Mouse (Mus musculus) liver, adult 2 months (tissue): ENCODE data around the gene Il1r1. TPM values are rescaled to one million over a fixed set of nuclear protein-coding genes. Genes with fewer than 3 reads are reported as not detected.

Experiments
- DNase-seq: peaks from one replicate; pipeline ENCODE4 v3.0.0-alpha.2; 2011; ENCODE audit warnings: low read depth, low spot score; ENCODE audit errors: extremely low read depth
- H3K27ac ChIP-seq: fragments of 200-500 bp; replicated peaks from 2 replicates; pipeline ENCODE4 v1.5.1; 2012; ENCODE audit warnings: low read depth, mild to moderate bottlenecking, control low read depth, inconsistent platforms, low read length; ENCODE audit not compliant: insufficient read depth
- H3K27me3 ChIP-seq: fragments of 200-500 bp; 2 replicates; pipeline ENCODE4 v1.6.1; 2012; ENCODE audit warnings: mild to moderate bottlenecking, moderate library complexity, low read length, inconsistent platforms; ENCODE audit not compliant: control insufficient read depth, insufficient read depth
- H3K36me3 ChIP-seq: fragments of 200-500 bp; 2 replicates; pipeline ENCODE4 v1.6.1; 2012; ENCODE audit warnings: low read length, inconsistent platforms; ENCODE audit not compliant: control insufficient read depth, insufficient read depth
- H3K4me1 ChIP-seq: fragments of 200-500 bp; 2 replicates; pipeline ENCODE4 v1.6.1; 2011; ENCODE audit warnings: low read length; ENCODE audit not compliant: control insufficient read depth, insufficient read depth
- H3K4me3 ChIP-seq: fragments of 200-500 bp; 2 replicates; pipeline ENCODE4 v1.5.1; 2011; ENCODE audit warnings: low read depth, mild to moderate bottlenecking, control low read depth, low read length, moderate library complexity; ENCODE audit not compliant: insufficient read depth
- H3K79me2 ChIP-seq: fragments of 200-500 bp; 2 replicates; pipeline ENCODE4 v1.6.1; 2012; ENCODE audit warnings: inconsistent platforms, mild to moderate bottlenecking, low read length, moderate library complexity; ENCODE audit not compliant: control insufficient read depth, insufficient read depth
- H3K9ac ChIP-seq: fragments of 200-500 bp; 2 replicates; pipeline ENCODE4 v1.6.1; 2012; ENCODE audit warnings: low read depth, mild to moderate bottlenecking, control low read depth, inconsistent platforms, low read length
- CTCF ChIP-seq: fragments of 200-500 bp; IDR thresholded peaks from 2 replicates; pipeline ENCODE4 v1.5.1; 2011; ENCODE audit warnings: low read depth, low read length, control low read depth
- POLR2A ChIP-seq: fragments of 200-500 bp; IDR thresholded peaks from 2 replicates; pipeline ENCODE4 v1.6.1; 2011; ENCODE audit warnings: low read length, control low read depth; ENCODE audit not compliant: insufficient read depth; ENCODE audit errors: extremely low read depth
- WGBS: fragments of 180-500 bp; shearing (Covaris S2); methylation state at CpG from one replicate; pipeline ENCODE4 v1.1.7; 2018; 5-methylcytosine and 5-hydroxymethylcytosine counted together
- polyA plus RNA-seq: library from polyadenylated mRNA; depleted of rRNA; stranded (reverse); fragments of >200 nt; gene quantifications from 2 replicates; pipeline ENCODE4 v1.2.3, GENCODE M21; 2012
- total RNA-seq: library from RNA; depleted of rRNA; stranded (reverse); fragments of >200 nt; gene quantifications from 2 replicates; pipeline ENCODE4 v1.2.3, GENCODE M21; 2014

The Il1r1 gene
- total and polyA plus RNA-seq, 2 experiments, result 5.5 to 16.0 TPM

DNA sequence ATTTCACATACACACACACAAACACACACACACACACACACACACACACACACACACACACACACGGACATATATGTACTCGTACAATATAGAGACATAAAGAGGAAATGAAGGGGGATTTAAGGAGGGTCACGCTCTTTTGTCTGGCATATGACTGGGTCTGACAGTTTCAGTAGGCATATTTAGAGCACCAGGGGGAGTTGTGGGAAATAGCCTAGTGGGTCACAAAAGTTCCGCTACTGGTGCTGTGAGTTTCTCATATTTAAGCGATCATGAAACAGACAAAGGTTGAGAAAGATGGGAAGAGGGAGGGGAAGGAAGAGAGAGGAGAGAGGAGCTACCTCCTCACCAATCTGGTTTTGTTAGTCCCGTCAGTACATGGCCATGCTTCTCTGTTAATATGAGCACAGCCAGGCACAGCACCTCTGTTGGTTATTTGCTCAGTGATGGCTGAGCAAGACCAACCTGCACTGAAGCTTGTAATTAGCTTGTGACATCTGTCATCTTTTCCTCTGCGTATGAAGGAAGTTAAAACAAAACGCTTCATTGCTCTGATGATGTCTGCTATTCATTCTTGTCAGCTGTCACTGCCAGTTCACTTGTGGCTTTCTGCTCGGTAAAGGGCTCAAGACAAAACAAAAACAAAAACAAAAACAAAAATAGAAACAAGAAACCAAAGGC is 37.7 kb downstream of the Il1r1 start:
- Histone ChIP-seq H3K27ac (no peak overlapping the region), H3K4me1 (peaks cover 16% of the 10 kb centered on the region), H3K79me2 (peaks cover 43% of the 10 kb centered on the region), H3K9ac (no peak overlapping the region), H3K4me3 (no peak overlapping the region), H3K27me3 (no peaks in the 10 kb centered on the region), H3K36me3 (peaks cover 8% of the 10 kb centered on the region; the same call in 1 of the 2 replicates)
- TF ChIP-seq CTCF (no peak), POLR2A (no peak)
- DNase-seq, result no peak
- 78% methylated on average over 9 of the region's 9 CpGs for WGBS

DNA sequence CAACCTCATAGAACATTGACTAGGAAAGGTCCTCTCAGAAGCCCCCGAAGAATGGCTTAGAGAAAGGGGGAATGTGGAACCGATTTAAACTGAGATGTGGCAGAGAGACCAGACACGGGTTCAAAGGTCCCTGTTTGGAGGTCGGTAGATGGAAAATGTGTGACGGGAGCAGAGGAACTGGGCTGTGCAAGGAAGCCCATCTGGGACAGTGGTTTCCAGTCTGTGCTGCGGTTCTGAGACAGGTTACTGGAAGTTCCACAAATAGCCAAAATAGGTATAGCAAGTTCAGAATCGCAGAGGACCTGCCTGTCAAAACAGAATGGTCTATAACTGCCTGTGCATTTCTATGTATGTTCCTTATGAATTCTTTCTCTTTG is 38.2 kb downstream of the Il1r1 start:
- H3K36me3 ChIP-seq, result peaks cover 7% of the 10 kb centered on the region; the same call in 1 of the 2 replicates
- H3K27ac ChIP-seq, result no peak overlapping the region
- WGBS, result 45% methylated on average over 7 of the region's 7 CpGs
- no peak overlapping the region for H3K4me3 ChIP-seq
- peaks cover 18% of the 10 kb centered on the region for H3K4me1 ChIP-seq
- H3K27me3 ChIP-seq, result no peaks in the 10 kb centered on the region
- DNase-seq, result no peak
- TF ChIP-seq CTCF, result no peak
- TF ChIP-seq POLR2A, result no peak
- H3K79me2 ChIP-seq, result peaks cover 47% of the 10 kb centered on the region
- H3K9ac ChIP-seq, result no peak overlapping the region

DNA sequence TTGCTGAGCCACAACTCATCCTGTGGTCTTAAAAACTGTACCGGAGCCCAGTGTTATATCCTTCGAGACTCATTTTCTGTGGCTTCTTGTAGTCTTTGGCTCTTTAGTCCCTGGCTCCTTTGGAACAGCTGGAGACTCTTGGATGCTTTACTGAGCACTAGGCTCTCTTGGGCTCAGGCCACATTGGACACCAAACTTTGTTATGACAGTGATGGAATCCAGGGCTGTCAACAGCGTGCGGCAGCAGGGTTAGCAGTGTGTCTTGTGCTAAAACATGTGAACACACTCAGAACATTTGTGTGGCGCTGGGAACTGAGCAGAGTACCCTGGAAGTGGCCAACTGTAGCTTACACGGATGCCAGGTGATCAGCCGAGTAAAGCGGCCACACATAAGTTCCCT is 38.8 kb downstream of the Il1r1 start:
- 91% methylated on average over 8 of the region's 8 CpGs for whole genome bisulfite sequencing
- DNase-seq, result no peak
- Histone ChIP-seq H3K4me3 (no peak overlapping the region), H3K9ac (no peak overlapping the region), H3K36me3 (peaks cover 7% of the 10 kb centered on the region; the same call in 1 of the 2 replicates), H3K27ac (no peak overlapping the region), H3K4me1 (peaks cover 18% of the 10 kb centered on the region), H3K27me3 (no peaks in the 10 kb centered on the region), H3K79me2 (peaks cover 52% of the 10 kb centered on the region)
- TF ChIP-seq CTCF, result no peak

DNA sequence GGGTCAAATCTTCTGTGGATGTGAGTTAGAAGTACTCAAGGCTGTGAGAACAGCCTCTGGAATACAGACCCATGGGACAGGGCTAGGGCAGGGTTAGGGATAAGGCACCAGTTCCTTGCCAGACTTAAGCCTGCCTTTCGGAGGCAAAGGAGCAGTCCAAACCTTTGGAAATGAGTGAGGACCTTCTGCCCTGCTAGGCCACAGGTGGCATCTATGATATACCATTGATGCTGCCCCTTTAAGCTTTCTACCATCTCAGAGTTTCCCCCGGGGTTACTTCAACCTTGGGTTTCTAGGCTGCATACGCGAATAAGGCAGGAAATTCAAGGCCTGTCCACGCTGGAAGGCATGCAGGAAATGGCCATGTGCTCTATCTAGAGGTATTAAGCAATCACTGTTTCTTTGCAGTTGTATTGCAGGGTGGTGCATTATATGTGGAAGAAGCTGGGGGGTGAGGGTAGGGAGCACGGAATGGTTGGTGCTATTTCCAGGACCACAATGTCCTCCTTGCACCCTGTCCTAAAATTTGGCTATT is 40.5 kb downstream of the Il1r1 start:
- no peak for TF ChIP-seq POLR2A
- no peak for TF ChIP-seq CTCF
- Histone ChIP-seq H3K9ac (no peak overlapping the region), H3K4me1 (peaks cover 18% of the 10 kb centered on the region), H3K4me3 (no peak overlapping the region), H3K79me2 (peaks cover 54% of the 10 kb centered on the region; the same call in 1 of the 2 replicates), H3K27me3 (no peaks in the 10 kb centered on the region), H3K27ac (no peak overlapping the region), H3K36me3 (peaks cover 5% of the 10 kb centered on the region; the same call in 1 of the 2 replicates)
- WGBS, result 48% methylated on average over 6 of the region's 6 CpGs
- DNase-seq, result no peak

DNA sequence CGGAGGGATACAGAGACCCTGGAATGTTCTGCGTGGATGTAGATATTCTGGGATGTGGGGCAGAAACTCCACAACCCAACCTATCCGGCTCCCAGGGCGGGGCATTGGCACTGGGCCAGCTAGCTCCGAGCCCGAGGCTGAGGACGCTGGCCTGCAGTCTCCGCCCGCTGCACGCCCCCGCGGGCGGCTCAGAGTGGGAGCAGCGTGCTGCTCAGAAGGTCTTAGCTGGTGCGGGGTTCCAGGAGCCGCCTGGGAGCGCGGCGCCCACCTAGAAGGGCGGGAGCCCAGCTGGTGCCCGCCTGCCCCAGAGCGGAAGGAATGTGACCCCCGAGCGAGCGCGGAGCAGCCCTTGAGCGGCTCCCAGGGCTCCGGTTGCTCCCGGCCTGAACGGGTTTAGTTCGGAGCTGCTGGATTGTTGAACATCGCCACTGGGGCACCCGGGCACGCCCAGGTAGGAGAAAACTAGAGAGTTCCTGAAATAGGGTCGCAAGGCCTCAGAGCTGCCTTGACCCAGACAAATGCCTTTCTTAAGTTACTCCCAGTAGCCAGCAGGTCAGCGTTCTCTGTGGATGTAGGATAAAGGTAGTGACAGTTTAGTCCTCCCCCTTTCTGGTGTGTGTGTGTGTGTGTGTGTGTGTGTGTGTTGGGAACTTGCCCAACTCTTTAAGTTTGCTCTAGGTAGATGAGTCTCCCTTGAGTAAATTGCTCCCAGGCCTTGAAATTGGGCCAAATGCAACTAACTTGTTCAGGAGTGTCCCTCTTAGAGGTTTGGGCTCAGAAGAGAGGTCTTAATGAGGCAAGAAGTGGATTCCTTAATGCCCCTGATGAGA is 41.8 kb downstream of the Il1r1 start:
- peak overlapping the region; percentile 48; the same call in 1 of the 2 replicates for H3K27ac ChIP-seq
- peaks cover 48% of the 10 kb centered on the region; the same call in 1 of the 2 replicates for H3K79me2 ChIP-seq
- H3K4me1 ChIP-seq, result peaks cover 20% of the 10 kb centered on the region
- peaks cover under 1% of the 10 kb centered on the region; the same call in 1 of the 2 replicates for H3K36me3 ChIP-seq
- TF ChIP-seq CTCF (no peak), POLR2A (0 out of 2 replicates have a peak, but pooled peaks have one; percentile 19)
- no peaks in the 10 kb centered on the region for H3K27me3 ChIP-seq
- DNase-seq, result no peak
- WGBS, result 3% methylated on average over 36 of the region's 36 CpGs
- H3K4me3 ChIP-seq, result peak overlapping the region; percentile 72
- H3K9ac ChIP-seq, result peak overlapping the region; percentile 64
